Mouse (Mus musculus): Measurements from ENCODE around the gene Iqcg.

- no peak for TF ChIP-seq ZC3H11A (IDR thresholded peaks at IDR 0.05; ENCODE audit: low read depth, low read length)
- TF ChIP-seq ETS1 (IDR thresholded peaks at IDR 0.05; ENCODE audit: low read depth, low read length): no peak
- no peak for TF ChIP-seq POLR2A (IDR thresholded peaks at IDR 0.05; ENCODE audit: control insufficient read depth in 1 of 2, insufficient read depth in 1 of 2, low read depth in 1 of 2, low read length in 2 of 2, poor library complexity in 1 of 2)
- no peak for TF ChIP-seq MAX (IDR thresholded peaks at IDR 0.05; ENCODE audit: low read length)
- TF ChIP-seq SIN3A (IDR thresholded peaks at IDR 0.05; ENCODE audit: low read length): no peak
- no peak for TF ChIP-seq TAL1 (IDR thresholded peaks at IDR 0.05; ENCODE audit: low read length)
- no peak for TF ChIP-seq CHD2 (IDR thresholded peaks at IDR 0.05; ENCODE audit: low read length)
These were observed 49.1 kb downstream of the Iqcg start for GRCm38 (mm10) chr16:33006888-33007287.

Measured in MEL (cell line).